Mouse (Mus musculus): ENCODE results near the gene Tnfrsf12a.

- TF ChIP-seq CTCF (conservative IDR thresholded peaks at IDR 0.05; ENCODE audit: low read length) = no peak
- no peak for TF ChIP-seq NANOG (IDR thresholded peaks at IDR 0.05; ENCODE audit: borderline replicate concordance, low read length)
These were observed 25.9 kb downstream of the Tnfrsf12a start for GRCm38 (mm10) chr17:23651363-23651762.
